8 mouse cellular contexts compared by ENCODE assay signal in genomic region chr1:133226928-133227327, GRCm38 (mm10).
A peak's percentile ranks its signal among the peaks of the same experiment; 100 is the strongest.
DNase-seq lines count a peak whose midpoint lies in the region; ATAC-seq lines count a peak whose summit lies in the region.

No protein-coding gene starts in this region.

- H3K27me3 ChIP-seq in hindbrain, embryonic 13.5 days = 0 out of 2 replicates have a peak, but pooled peaks cover 4% of the 10 kb centered on the region
- H3K27me3 ChIP-seq in midbrain, embryonic 13.5 days = no peaks in the 10 kb centered on the region

- peaks cover 59% of the 10 kb centered on the region for H3K4me1 ChIP-seq in hindbrain, embryonic 13.5 days (replicated peaks)
- peaks cover 54% of the 10 kb centered on the region for H3K4me1 ChIP-seq in midbrain, embryonic 13.5 days (replicated peaks)

- intact Hi-C loops in left cerebral cortex, postnatal 10 days (cut with DNase I) = no loop called here

- H3K4me2 ChIP-seq in hindbrain, embryonic 13.5 days = peak overlapping the region; percentile 2; the same call in 1 of the 2 replicates
- peak overlapping the region; percentile 22 for H3K4me2 ChIP-seq in midbrain, embryonic 13.5 days (replicated peaks)

- peak; percentile 39; the same call in 1 of the 2 replicates for ATAC-seq in cerebellum, adult (ENCODE audit: insufficient number of reproducible peaks, low FRiP score, low TSS enrichment)
- ATAC-seq in hindbrain, embryonic 13.5 days (ENCODE audit: low FRiP score) = peak; percentile 43; the same call in 1 of the 2 replicates
- ATAC-seq in midbrain, embryonic 13.5 days = peak; percentile 62

- peak overlapping the region; percentile 61 for H3K27ac ChIP-seq in hindbrain, embryonic 13.5 days
- H3K27ac ChIP-seq in midbrain, embryonic 13.5 days = peak overlapping the region; percentile 35

- peak; percentile 67 for DNase-seq in NIH3T3 (ENCODE audit: low read depth)
- DNase-seq in frontal cortex, postnatal 36 days (ENCODE audit: low spot score in 2 of 2) = peak; percentile 65 to 67
- peak; percentile 38 to 69 for DNase-seq in left cerebral cortex, postnatal 10 days (ENCODE audit: extremely low spot score in 1 of 2, low spot score in 2 of 2)
- DNase-seq in urinary bladder, postnatal 36 days (ENCODE audit: low spot score in 2 of 2) = peak; percentile 59 to 61
- no peak for DNase-seq in thymus, postnatal 10 days (ENCODE audit: low spot score in 2 of 2)

- peak overlapping the region; percentile 9; the same call in 1 of the 2 replicates for H3K9ac ChIP-seq in hindbrain, embryonic 13.5 days
- peak overlapping the region; percentile 49 for H3K9ac ChIP-seq in midbrain, embryonic 13.5 days (replicated peaks)

- H3K36me3 ChIP-seq in hindbrain, embryonic 13.5 days = no peaks in the 10 kb centered on the region
- H3K36me3 ChIP-seq in midbrain, embryonic 13.5 days = no peaks in the 10 kb centered on the region

- no peaks in the 10 kb centered on the region for H3K9me3 ChIP-seq in hindbrain, embryonic 13.5 days
- no peaks in the 10 kb centered on the region for H3K9me3 ChIP-seq in midbrain, embryonic 13.5 days

- WGBS in hindbrain, embryonic 13.5 days = 22% methylated on average over 9 of the region's 9 CpGs
- WGBS in midbrain, embryonic 13.5 days = 11% methylated on average over 9 of the region's 9 CpGs

- H3K4me3 ChIP-seq in hindbrain, embryonic 13.5 days = no peak overlapping the region
- H3K4me3 ChIP-seq in midbrain, embryonic 13.5 days (replicated peaks) = no peak overlapping the region

Comparison
In these comparisons a context has a peak if more than half of its experiments do, and no peak if none do; other contexts are left out.
1. DNase-seq: peak in NIH3T3 (single experiment), frontal cortex, postnatal 36 days (2 of 2), left cerebral cortex, postnatal 10 days (2 of 2) and urinary bladder, postnatal 36 days (2 of 2); none in thymus, postnatal 10 days (0 of 2).
2. Peak in every context shown above with its lines, with median percentiles within 50 percentile points of each other: ATAC-seq.